Mouse (Mus musculus) stomach, embryonic 14.5 days (tissue): ENCODE data around the gene Bckdha. TPM values are rescaled to one million over a fixed set of nuclear protein-coding genes. Genes with fewer than 3 reads are reported as not detected.

ENCODE experiments used
- ATAC-seq: fragments of 200-750 bp; cut with Nextera tagmentation; 2 replicates; pipeline ENCODE4 v1.8.0; 2017; ENCODE audit warnings: low read depth, moderate TSS enrichment; ENCODE audit not compliant: insufficient number of reproducible peaks, insufficient read depth, low FRiP score
- H3K27ac ChIP-seq: fragments of 300-500 bp; sonication (generic); 2 replicates; pipeline ENCODE4 v1.5.1; 2014; ENCODE audit warnings: mild to moderate bottlenecking, low read length, moderate library complexity, mixed read lengths
- H3K27me3 ChIP-seq: fragments of 300-500 bp; sonication (generic); 2 replicates; pipeline ENCODE4 v1.6.1; 2014; ENCODE audit warnings: low read length, control low read depth, mixed read lengths; ENCODE audit not compliant: control insufficient read depth, insufficient read depth
- H3K36me3 ChIP-seq: fragments of 300-500 bp; sonication (generic); 2 replicates; pipeline ENCODE4 v1.6.1; 2014; ENCODE audit warnings: mild to moderate bottlenecking, control low read depth, low read length, moderate library complexity, mixed read lengths; ENCODE audit not compliant: control insufficient read depth, insufficient read depth
- H3K4me1 ChIP-seq: fragments of 300-500 bp; sonication (generic); 2 replicates; pipeline ENCODE4 v1.6.1; 2014; ENCODE audit warnings: low read length, control low read depth, mixed read lengths; ENCODE audit not compliant: control insufficient read depth, insufficient read depth
- H3K4me2 ChIP-seq: fragments of 300-500 bp; sonication (generic); replicated peaks from 2 replicates; pipeline ENCODE4 v1.6.1; 2014; ENCODE audit warnings: low read depth, low read length, control low read depth
- H3K4me3 ChIP-seq: fragments of 300-500 bp; sonication (generic); 2 replicates; pipeline ENCODE4 v1.5.1; 2014; ENCODE audit warnings: low read depth, low read length, control low read depth
- H3K9ac ChIP-seq: fragments of 300-500 bp; sonication (generic); replicated peaks from 2 replicates; pipeline ENCODE4 v1.6.1; 2014; ENCODE audit warnings: low read depth, mild to moderate bottlenecking, control low read depth, low read length, moderate library complexity, mixed read lengths
- H3K9me3 ChIP-seq: fragments of 300-500 bp; sonication (generic); 2 replicates; pipeline ENCODE4 v1.6.1; 2016; ENCODE audit warnings: low read depth, low read length, control low read depth; ENCODE audit not compliant: control insufficient read depth
- WGBS: fragments of 180-500 bp; shearing (Covaris S2); extraction: QIAGEN DNeasy Blood & Tissue Kit; methylation state at CpG from one replicate; pipeline ENCODE4 v1.1.7; 2014; 5-methylcytosine and 5-hydroxymethylcytosine counted together
- polyA plus RNA-seq: library from polyadenylated mRNA; unstranded; fragments of >200 nt; fragmentation: Nextera tagmentation; extraction: Ambion mirVana; gene quantifications from 2 replicates; pipeline ENCODE4 v1.2.1, GENCODE M21; 2014

Gene Bckdha
- polyA plus RNA-seq, 1 experiment from 2014 or later = 52.2 TPM

- H3K4me3 ChIP-seq = no peak overlapping the region
- no peak for ATAC-seq
- no peak overlapping the region for H3K4me2 ChIP-seq
- H3K27me3 ChIP-seq = no peaks in the 10 kb centered on the region
- H3K9me3 ChIP-seq = no peaks in the 10 kb centered on the region
- no peaks in the 10 kb centered on the region for H3K4me1 ChIP-seq
- WGBS = 79% methylated on average over 2 of the region's 2 CpGs
- no peak overlapping the region for H3K9ac ChIP-seq
- no peak overlapping the region for H3K27ac ChIP-seq
- no peaks in the 10 kb centered on the region for H3K36me3 ChIP-seq
These were observed 51.6 kb downstream of the Bckdha start for GRCm38 (mm10) chr7:25607196-25607595.

DNA sequence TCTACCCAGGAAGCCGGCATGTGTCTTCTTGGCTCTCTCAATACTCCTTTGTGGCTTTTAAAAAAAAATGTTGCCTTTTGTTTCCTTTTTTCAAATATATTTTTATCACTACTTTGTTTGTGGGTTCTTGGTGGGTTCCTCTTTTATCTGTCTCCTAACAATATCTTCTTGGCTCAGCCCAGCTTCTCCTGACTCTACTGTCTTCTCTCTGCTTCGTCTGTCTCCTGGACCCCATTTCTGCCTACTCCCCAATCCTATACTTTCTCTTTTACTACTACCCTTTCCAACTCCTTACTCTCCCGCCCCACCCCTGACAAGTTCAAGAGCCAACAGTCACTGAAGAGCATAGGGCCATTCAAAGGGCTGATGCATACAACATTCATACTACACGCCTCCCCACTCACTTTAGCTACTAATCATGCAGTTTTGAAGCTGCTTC is 52.1 kb downstream of the Bckdha start:
- Histone ChIP-seq H3K4me1 (no peaks in the 10 kb centered on the region), H3K9ac (no peak overlapping the region), H3K27me3 (no peaks in the 10 kb centered on the region), H3K36me3 (no peaks in the 10 kb centered on the region), H3K9me3 (no peaks in the 10 kb centered on the region), H3K27ac (no peak overlapping the region), H3K4me3 (no peak overlapping the region), H3K4me2 (no peak overlapping the region)
- WGBS = 78% methylated on average over 4 of the region's 4 CpGs
- no peak for ATAC-seq

- H3K27me3 ChIP-seq = no peaks in the 10 kb centered on the region
These were observed 57.4 kb downstream of the Bckdha start for GRCm38 (mm10) chr7:25601346-25601745.

DNA sequence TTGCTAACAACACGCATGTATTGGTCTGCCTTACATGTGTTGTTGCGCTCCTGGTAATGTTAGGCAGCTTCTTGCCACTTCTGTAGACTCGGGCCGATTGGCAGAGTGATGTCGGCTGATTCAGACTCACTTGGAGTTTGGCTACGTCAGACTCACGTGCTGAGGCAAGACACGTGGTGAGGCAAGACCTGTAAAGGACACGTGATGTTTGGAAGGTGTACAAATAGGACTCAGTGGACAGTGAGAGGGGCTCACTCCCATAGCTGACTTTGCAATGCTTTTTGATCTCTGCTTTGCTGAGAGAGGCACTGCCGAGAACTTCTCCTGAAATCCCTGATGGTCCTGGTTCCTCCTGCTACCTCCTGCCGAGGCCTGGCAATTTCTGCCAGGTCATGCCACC is 58.1 kb downstream of the Bckdha start:
- Histone ChIP-seq H3K4me3 (no peak overlapping the region), H3K9me3 (no peaks in the 10 kb centered on the region), H3K9ac (no peak overlapping the region), H3K36me3 (no peaks in the 10 kb centered on the region), H3K27ac (no peak overlapping the region), H3K27me3 (no peaks in the 10 kb centered on the region), H3K4me1 (no peaks in the 10 kb centered on the region), H3K4me2 (no peak overlapping the region)
- ATAC-seq = no peak
- WGBS = 84% methylated on average over 11 of the region's 11 CpGs

More at GRCm38 (mm10) chr7:25601346-25601745, 57.4 kb downstream of the Bckdha start:
- Histone ChIP-seq H3K9me3 (no peaks in the 10 kb centered on the region), H3K4me3 (no peak overlapping the region), H3K36me3 (no peaks in the 10 kb centered on the region), H3K4me2 (no peak overlapping the region), H3K9ac (no peak overlapping the region), H3K27ac (no peak overlapping the region), H3K4me1 (no peaks in the 10 kb centered on the region)
- ATAC-seq = no peak
- 87% methylated on average over 16 of the region's 16 CpGs for WGBS

- Histone ChIP-seq H3K27ac (no peak overlapping the region), H3K4me3 (no peak overlapping the region), H3K36me3 (no peaks in the 10 kb centered on the region), H3K27me3 (no peaks in the 10 kb centered on the region), H3K4me2 (no peak overlapping the region), H3K9me3 (no peaks in the 10 kb centered on the region), H3K4me1 (no peaks in the 10 kb centered on the region), H3K9ac (no peak overlapping the region)
- 11% methylated on average over 10 of the region's 10 CpGs for WGBS
- ATAC-seq = no peak
These were observed 59.1 kb downstream of the Bckdha start for GRCm38 (mm10) chr7:25599663-25600062.

DNA sequence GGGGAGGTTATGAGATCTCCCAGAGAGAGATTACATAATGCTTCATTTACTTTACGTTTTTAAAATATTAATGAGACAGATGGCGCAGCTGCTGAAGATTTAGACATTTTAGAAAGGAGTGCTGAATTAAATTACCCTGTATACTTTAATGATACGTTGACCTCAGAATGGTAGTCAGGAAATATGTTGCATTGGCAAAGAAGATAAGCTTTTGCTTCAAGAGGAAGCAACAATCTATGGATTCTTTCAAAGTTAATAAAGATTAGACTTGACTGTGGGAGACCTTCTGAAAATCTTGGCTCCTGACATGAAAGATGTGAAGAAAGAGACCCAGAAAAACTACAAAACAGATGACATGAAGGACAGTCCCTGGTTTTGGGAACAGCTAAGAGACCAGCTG is 64.9 kb downstream of the Bckdha start:
- no peak for ATAC-seq
- H3K4me3 ChIP-seq = no peak overlapping the region
- no peaks in the 10 kb centered on the region for H3K4me1 ChIP-seq
- no peaks in the 10 kb centered on the region for H3K9me3 ChIP-seq
- WGBS = 68% methylated on average over 3 of the region's 3 CpGs
- no peak overlapping the region for H3K27ac ChIP-seq
- H3K9ac ChIP-seq = no peak overlapping the region
- H3K36me3 ChIP-seq = no peaks in the 10 kb centered on the region
- H3K4me2 ChIP-seq = no peak overlapping the region
- no peaks in the 10 kb centered on the region for H3K27me3 ChIP-seq

GRCm38 (mm10) chr7:25591226-25591625 is 67.6 kb downstream of the Bckdha start:
- no peak overlapping the region for H3K4me2 ChIP-seq
- H3K4me1 ChIP-seq = no peaks in the 10 kb centered on the region
- no peaks in the 10 kb centered on the region for H3K27me3 ChIP-seq
- WGBS = 90% methylated on average over 2 of the region's 2 CpGs
- H3K4me3 ChIP-seq = no peak overlapping the region
- no peak overlapping the region for H3K9ac ChIP-seq
- H3K9me3 ChIP-seq = no peaks in the 10 kb centered on the region
- ATAC-seq = no peak
- no peaks in the 10 kb centered on the region for H3K36me3 ChIP-seq
- H3K27ac ChIP-seq = no peak overlapping the region

GRCm38 (mm10) chr7:25585351-25586204 is 73.2 kb downstream of the Bckdha start:
- Histone ChIP-seq H3K27ac (no peak overlapping the region), H3K4me1 (no peaks in the 10 kb centered on the region), H3K9me3 (no peaks in the 10 kb centered on the region), H3K36me3 (no peaks in the 10 kb centered on the region), H3K4me3 (no peak overlapping the region), H3K27me3 (no peaks in the 10 kb centered on the region), H3K9ac (no peak overlapping the region), H3K4me2 (no peak overlapping the region)
- WGBS = 76% methylated on average over 9 of the region's 9 CpGs
- ATAC-seq = no peak

DNA sequence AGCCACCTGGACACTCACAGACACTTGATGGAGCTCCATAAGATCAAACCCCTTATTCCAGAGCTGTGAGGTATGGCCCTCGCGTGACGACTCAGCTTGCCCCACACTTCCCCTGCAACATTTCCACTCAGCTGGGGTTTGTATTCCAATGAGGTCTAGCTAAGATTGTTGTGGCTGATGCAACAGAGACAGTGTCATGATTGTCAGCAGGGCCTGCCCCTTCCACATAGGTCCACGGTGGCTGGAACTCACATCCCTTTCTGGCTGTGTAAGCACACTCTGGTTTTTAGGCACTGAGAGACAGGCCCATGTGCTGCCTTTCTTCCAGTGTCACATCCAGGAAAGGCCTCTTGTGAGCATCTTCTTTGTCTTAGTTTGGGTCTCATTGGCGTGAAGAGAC is 74.1 kb downstream of the Bckdha start:
- WGBS = 89% methylated on average over 5 of the region's 5 CpGs
- H3K4me3 ChIP-seq = no peak overlapping the region
- H3K9ac ChIP-seq = no peak overlapping the region
- H3K27me3 ChIP-seq = no peaks in the 10 kb centered on the region
- no peak overlapping the region for H3K4me2 ChIP-seq
- H3K4me1 ChIP-seq = no peaks in the 10 kb centered on the region
- no peak for ATAC-seq
- no peak overlapping the region for H3K27ac ChIP-seq
- no peaks in the 10 kb centered on the region for H3K9me3 ChIP-seq
- H3K36me3 ChIP-seq = no peaks in the 10 kb centered on the region
